Mouse (Mus musculus): Measurements from ENCODE around the gene Rnf150. TPM values are rescaled to one million over a fixed set of nuclear protein-coding genes. Genes with fewer than 3 reads are reported as not detected.
A peak's percentile ranks its signal among the peaks of the same experiment; 100 is the strongest.

Rnf150 gene
- polyA plus RNA-seq, 1 experiment from 2014 or later, result 1.4 TPM

GRCm38 (mm10) chr8:82844413-82844812, 18.7 kb upstream of the Rnf150 start:
- Histone ChIP-seq H3K4me2 (no peak overlapping the region), H3K27ac (ENCODE audit: low read depth) (no peak overlapping the region), H3K27me3 (ENCODE audit: insufficient read depth, low read length) (no peaks in the 10 kb centered on the region), H3K36me3 (ENCODE audit: insufficient read depth) (no peaks in the 10 kb centered on the region), H3K4me1 (ENCODE audit: insufficient read depth) (no peaks in the 10 kb centered on the region), H3K9ac (no peak overlapping the region), H3K9me3 (ENCODE audit: low read depth, low read length) (no peaks in the 10 kb centered on the region), H3K4me3 (ENCODE audit: low read depth, low read length) (no peak overlapping the region)
- TF ChIP-seq CTCF (IDR thresholded peaks at IDR 0.05; ENCODE audit: low read depth), result no peak
- DNase-seq (no peak), ATAC-seq (ENCODE audit: insufficient read depth) (no peak)
- WGBS, result 24% methylated on average over 1 of the region's 1 CpGs

GRCm38 (mm10) chr8:82846098-82846497, 17.1 kb upstream of the Rnf150 start:
- no peak overlapping the region for H3K27ac ChIP-seq (ENCODE audit: low read depth)
- no peaks in the 10 kb centered on the region for H3K4me1 ChIP-seq (ENCODE audit: insufficient read depth)
- H3K9me3 ChIP-seq (ENCODE audit: low read depth, low read length), result no peaks in the 10 kb centered on the region
- H3K36me3 ChIP-seq (ENCODE audit: insufficient read depth), result no peaks in the 10 kb centered on the region
- no peaks in the 10 kb centered on the region for H3K27me3 ChIP-seq (ENCODE audit: insufficient read depth, low read length)
- no peak overlapping the region for H3K4me2 ChIP-seq
- H3K4me3 ChIP-seq (ENCODE audit: low read depth, low read length), result no peak overlapping the region
- 74% methylated on average over 2 of the region's 2 CpGs for WGBS
- TF ChIP-seq CTCF (IDR thresholded peaks at IDR 0.05; ENCODE audit: low read depth), result no peak
- no peak overlapping the region for H3K9ac ChIP-seq
- no peak for DNase-seq
- ATAC-seq (ENCODE audit: insufficient read depth), result no peak

DNA sequence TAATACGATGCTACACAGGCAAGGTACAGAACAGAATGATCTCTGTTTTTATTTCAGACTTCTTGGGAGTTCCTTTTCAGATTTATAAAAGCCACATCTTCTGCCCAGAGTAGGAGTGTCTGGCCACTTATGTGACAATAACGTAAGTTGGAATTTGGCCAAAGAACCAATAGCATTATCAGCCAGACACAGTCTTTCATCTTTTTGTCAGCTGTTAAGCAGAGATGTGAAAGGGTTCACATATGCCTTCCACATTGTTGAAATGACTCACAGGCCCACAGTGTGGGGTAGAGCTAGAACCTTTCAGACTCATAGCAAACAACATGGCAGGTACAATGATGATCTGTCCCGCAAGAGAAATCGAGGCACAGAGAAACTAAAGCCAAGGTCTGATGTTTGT, 16.4 kb upstream of the Rnf150 start:
- H3K4me1 ChIP-seq (ENCODE audit: insufficient read depth), result no peaks in the 10 kb centered on the region
- ATAC-seq (ENCODE audit: insufficient read depth), result no peak
- no peak for TF ChIP-seq CTCF (IDR thresholded peaks at IDR 0.05; ENCODE audit: low read depth)
- H3K4me3 ChIP-seq (ENCODE audit: low read depth, low read length), result no peak overlapping the region
- H3K9ac ChIP-seq, result no peak overlapping the region
- H3K27me3 ChIP-seq (ENCODE audit: insufficient read depth, low read length), result no peaks in the 10 kb centered on the region
- H3K4me2 ChIP-seq, result no peak overlapping the region
- H3K9me3 ChIP-seq (ENCODE audit: low read depth, low read length), result no peaks in the 10 kb centered on the region
- WGBS, result 54% methylated on average over 4 of the region's 4 CpGs
- no peak overlapping the region for H3K27ac ChIP-seq (ENCODE audit: low read depth)
- no peaks in the 10 kb centered on the region for H3K36me3 ChIP-seq (ENCODE audit: insufficient read depth)
- DNase-seq, result peak; percentile 21

GRCm38 (mm10) chr8:82858541-82859342, 4.4 kb upstream of the Rnf150 start:
- H3K4me1 ChIP-seq (ENCODE audit: insufficient read depth), result no peaks in the 10 kb centered on the region
- no peak overlapping the region for H3K27ac ChIP-seq (ENCODE audit: low read depth)
- H3K27me3 ChIP-seq (ENCODE audit: insufficient read depth, low read length), result no peaks in the 10 kb centered on the region
- H3K4me2 ChIP-seq, result no peak overlapping the region
- 54% methylated on average over 9 of the region's 9 CpGs for WGBS
- H3K4me3 ChIP-seq (ENCODE audit: low read depth, low read length), result no peak overlapping the region
- TF ChIP-seq CTCF (IDR thresholded peaks at IDR 0.05; ENCODE audit: low read depth), result no peak
- no peaks in the 10 kb centered on the region for H3K9me3 ChIP-seq (ENCODE audit: low read depth, low read length)
- ATAC-seq (ENCODE audit: insufficient read depth) (no peak), DNase-seq (peak; percentile 29)
- no peak overlapping the region for H3K9ac ChIP-seq
- H3K36me3 ChIP-seq (ENCODE audit: insufficient read depth), result no peaks in the 10 kb centered on the region

GRCm38 (mm10) chr8:82859343-82859620, 3.9 kb upstream of the Rnf150 start:
- TF ChIP-seq CTCF (IDR thresholded peaks at IDR 0.05; ENCODE audit: low read depth), result no peak
- no peaks in the 10 kb centered on the region for H3K27me3 ChIP-seq (ENCODE audit: insufficient read depth, low read length)
- no peak overlapping the region for H3K4me3 ChIP-seq (ENCODE audit: low read depth, low read length)
- no peak overlapping the region for H3K4me2 ChIP-seq
- no peak overlapping the region for H3K9ac ChIP-seq
- no peaks in the 10 kb centered on the region for H3K4me1 ChIP-seq (ENCODE audit: insufficient read depth)
- no peak overlapping the region for H3K27ac ChIP-seq (ENCODE audit: low read depth)
- DNase-seq, result no peak
- ATAC-seq (ENCODE audit: insufficient read depth), result no peak
- no peaks in the 10 kb centered on the region for H3K36me3 ChIP-seq (ENCODE audit: insufficient read depth)
- H3K9me3 ChIP-seq (ENCODE audit: low read depth, low read length), result no peaks in the 10 kb centered on the region
- WGBS, result 35% methylated on average over 2 of the region's 2 CpGs

- no peaks in the 10 kb centered on the region for H3K36me3 ChIP-seq (ENCODE audit: insufficient read depth)
- ATAC-seq (ENCODE audit: insufficient read depth), result peak; percentile 82
- no peak for TF ChIP-seq CTCF (IDR thresholded peaks at IDR 0.05; ENCODE audit: low read depth)
- H3K9me3 ChIP-seq (ENCODE audit: low read depth, low read length), result no peaks in the 10 kb centered on the region
- peak overlapping the region; percentile 78 for H3K27ac ChIP-seq (ENCODE audit: low read depth)
- peak overlapping the region; percentile 74 for H3K9ac ChIP-seq
- peak overlapping the region; percentile 89 for H3K4me2 ChIP-seq
- H3K4me1 ChIP-seq (ENCODE audit: insufficient read depth), result no peaks in the 10 kb centered on the region
- peak; percentile 69 for DNase-seq
- peak overlapping the region; percentile 70 for H3K4me3 ChIP-seq (ENCODE audit: low read depth, low read length)
- under 1% methylated on average over 74 of the region's 80 CpGs for WGBS
- no peaks in the 10 kb centered on the region for H3K27me3 ChIP-seq (ENCODE audit: insufficient read depth, low read length)
Measured at GRCm38 (mm10) chr8:82863745-82864520, 777 bp downstream of the Rnf150 start.

- Histone ChIP-seq H3K27me3 (ENCODE audit: insufficient read depth, low read length) (no peaks in the 10 kb centered on the region), H3K9ac (peak overlapping the region; percentile 74), H3K4me2 (peak overlapping the region; percentile 89), H3K9me3 (ENCODE audit: low read depth, low read length) (no peaks in the 10 kb centered on the region), H3K4me1 (ENCODE audit: insufficient read depth) (no peaks in the 10 kb centered on the region), H3K36me3 (ENCODE audit: insufficient read depth) (no peaks in the 10 kb centered on the region), H3K4me3 (ENCODE audit: low read depth, low read length) (peak overlapping the region; percentile 70), H3K27ac (ENCODE audit: low read depth) (no peak overlapping the region)
- no peak for DNase-seq
- TF ChIP-seq CTCF (IDR thresholded peaks at IDR 0.05; ENCODE audit: low read depth), result no peak
- peak; percentile 21 for ATAC-seq (ENCODE audit: insufficient read depth)
- WGBS, result under 1% methylated on average over 10 of the region's 10 CpGs
Measured at GRCm38 (mm10) chr8:82864521-82864818, 1.3 kb downstream of the Rnf150 start.
